Mouse (Mus musculus) limb, embryonic 11.5 days (tissue): ENCODE results near the gene Ypel1. TPM values are rescaled to one million over a fixed set of nuclear protein-coding genes. Genes with fewer than 3 reads are reported as not detected.

Experiments
- ATAC-seq: fragments of 200-750 bp; cut with Nextera tagmentation; 2 replicates; pipeline ENCODE4 v1.8.0; 2017; ENCODE audit warnings: low read depth; ENCODE audit not compliant: insufficient number of reproducible peaks, low FRiP score, low TSS enrichment
- DNase-seq: peaks from one replicate; pipeline ENCODE4 v3.0.0-alpha.2; 2015; ENCODE audit warnings: low spot score
- H3K27ac ChIP-seq: fragments of 300-500 bp; sonication (generic); replicated peaks from 2 replicates; pipeline ENCODE4 v1.5.1; 2014; ENCODE audit warnings: low read depth, mild to moderate bottlenecking, low read length
- H3K27me3 ChIP-seq: fragments of 300-500 bp; sonication (generic); 2 replicates; pipeline ENCODE4 v1.6.1; 2014; ENCODE audit warnings: mild to moderate bottlenecking, low read length, mixed read lengths; ENCODE audit not compliant: control insufficient read depth, insufficient read depth
- H3K36me3 ChIP-seq: fragments of 300-500 bp; sonication (generic); 2 replicates; pipeline ENCODE4 v1.6.1; 2014; ENCODE audit warnings: mild to moderate bottlenecking, low read length, moderate library complexity, mixed read lengths; ENCODE audit not compliant: control insufficient read depth, insufficient read depth
- H3K4me1 ChIP-seq: fragments of 300-500 bp; sonication (generic); 2 replicates; pipeline ENCODE4 v1.6.1; 2014; ENCODE audit warnings: low read length, mixed read lengths; ENCODE audit not compliant: control insufficient read depth, insufficient read depth
- H3K4me2 ChIP-seq: fragments of 300-500 bp; sonication (generic); 2 replicates; pipeline ENCODE4 v1.6.1; 2014; ENCODE audit warnings: low read depth, mild to moderate bottlenecking, moderate library complexity; ENCODE audit not compliant: severe bottlenecking
- H3K4me3 ChIP-seq: fragments of 300-500 bp; sonication (generic); 2 replicates; pipeline ENCODE4 v1.5.1; 2014; ENCODE audit warnings: low read depth, low read length
- H3K9ac ChIP-seq: fragments of 300-500 bp; sonication (generic); 2 replicates; pipeline ENCODE4 v1.6.1; 2014; ENCODE audit warnings: mild to moderate bottlenecking, low read length
- H3K9me3 ChIP-seq: fragments of 300-500 bp; sonication (generic); 2 replicates; pipeline ENCODE4 v1.6.1; 2016; ENCODE audit warnings: low read length; ENCODE audit not compliant: control insufficient read depth
- WGBS: fragments of 180-500 bp; shearing (Covaris S2); extraction: QIAGEN DNeasy Blood & Tissue Kit; methylation state at CpG from one replicate; pipeline ENCODE4 v1.1.7; 2014; 5-methylcytosine and 5-hydroxymethylcytosine counted together
- microRNA counts: library from miRNA; unstranded; fragments of <30 nt; microRNA quantifications from one replicate; lab custom pipeline; 2016
- microRNA-seq: library from miRNA; unstranded; fragments of <30 nt; microRNA quantifications from one replicate; pipeline ENCODE4, GENCODE M21; 2016
- polyA plus RNA-seq: library from polyadenylated mRNA; unstranded; fragments of >200 nt; fragmentation: Nextera tagmentation; extraction: Ambion mirVana; gene quantifications from 2 replicates; pipeline ENCODE4 v1.2.1, GENCODE M21; 2014

Ypel1 gene
- polyA plus RNA-seq, 1 experiment from 2014 or later: 109 TPM

DNA sequence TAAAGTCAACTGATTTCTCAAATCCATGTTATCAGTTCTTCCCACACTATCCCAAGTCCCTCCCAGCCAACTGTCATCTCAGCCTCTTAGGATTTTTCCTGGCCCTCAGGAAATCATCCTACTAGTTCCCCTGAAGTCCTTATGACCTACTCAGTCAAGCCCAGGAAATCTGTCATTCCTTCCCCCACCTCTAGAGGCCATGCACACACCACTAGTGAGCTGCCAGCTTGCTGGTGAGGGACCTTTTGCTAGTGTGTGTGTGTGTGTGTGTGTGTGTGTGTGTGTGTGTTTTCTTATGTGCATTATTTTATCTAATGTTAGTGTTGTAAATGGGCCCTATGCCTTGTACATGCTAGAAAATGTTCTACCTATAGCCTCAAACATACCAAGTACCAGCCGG is 57.8 kb downstream of the Ypel1 start:
- H3K36me3 ChIP-seq: peaks cover 3% of the 10 kb centered on the region
- H3K27ac ChIP-seq: no peak overlapping the region
- no peak for ATAC-seq
- no peak overlapping the region for H3K9ac ChIP-seq
- no peak for DNase-seq
- peaks cover 11% of the 10 kb centered on the region for H3K4me1 ChIP-seq
- no peaks in the 10 kb centered on the region for H3K27me3 ChIP-seq
- H3K4me3 ChIP-seq: no peak overlapping the region
- H3K9me3 ChIP-seq: no peaks in the 10 kb centered on the region
- no peak overlapping the region for H3K4me2 ChIP-seq
- 97% methylated on average over 1 of the region's 1 CpGs for WGBS

DNA sequence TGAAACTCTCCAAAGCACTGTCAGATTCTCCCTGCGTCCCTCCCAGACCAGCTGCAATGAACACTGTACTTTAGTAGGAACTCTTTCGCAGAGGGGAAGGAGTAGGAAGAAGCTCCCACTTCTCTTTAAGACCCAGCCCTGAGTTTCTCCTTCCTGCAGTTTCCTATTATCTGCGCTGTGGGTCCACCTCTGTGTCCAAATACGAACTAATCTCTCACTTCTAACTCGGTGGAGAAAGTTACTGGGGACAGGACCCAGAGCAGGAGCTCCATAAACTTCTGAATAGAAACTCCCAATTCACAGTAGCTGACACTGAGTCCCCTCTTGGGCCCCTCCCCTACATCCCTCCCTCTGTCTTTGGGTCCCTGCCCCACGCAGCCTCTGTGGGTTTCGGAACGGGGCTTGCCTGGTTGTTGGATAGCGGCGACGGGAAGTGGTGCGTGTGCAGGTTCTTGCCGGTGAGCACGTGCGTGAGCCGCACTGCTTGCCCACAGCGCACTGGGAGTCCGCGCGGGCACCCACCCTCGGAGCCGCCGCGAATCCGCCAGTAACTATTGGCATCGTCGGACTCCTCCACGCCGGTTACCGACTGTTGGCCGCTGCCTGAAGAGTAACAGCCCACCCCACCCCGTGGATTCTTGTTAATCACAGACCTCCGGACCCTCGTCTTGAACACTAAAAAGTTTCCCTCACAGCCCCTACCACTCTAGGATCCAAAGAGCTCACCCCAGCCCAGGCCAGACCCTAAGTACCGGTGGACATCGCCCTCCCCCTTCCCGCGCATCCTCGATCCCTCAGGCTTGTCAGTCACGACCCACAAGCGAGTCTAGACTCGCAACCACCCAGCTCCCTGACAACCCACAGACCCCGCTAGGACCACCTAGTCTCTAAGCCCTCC is 61.9 kb downstream of the Ypel1 start:
- no peaks in the 10 kb centered on the region for H3K36me3 ChIP-seq
- H3K9me3 ChIP-seq: no peaks in the 10 kb centered on the region
- peak overlapping the region; percentile 76 for H3K9ac ChIP-seq
- 4% methylated on average over 43 of the region's 43 CpGs for WGBS
- 0 out of 2 replicates have a peak, but pooled peaks cover 8% of the 10 kb centered on the region for H3K4me1 ChIP-seq
- H3K27me3 ChIP-seq: no peaks in the 10 kb centered on the region
- ATAC-seq: peak; percentile 85
- H3K4me2 ChIP-seq: peak overlapping the region; percentile 96
- peak overlapping the region; percentile 67 for H3K4me3 ChIP-seq
- H3K27ac ChIP-seq: peak overlapping the region; percentile 45
- peak; percentile 59 for DNase-seq

DNA sequence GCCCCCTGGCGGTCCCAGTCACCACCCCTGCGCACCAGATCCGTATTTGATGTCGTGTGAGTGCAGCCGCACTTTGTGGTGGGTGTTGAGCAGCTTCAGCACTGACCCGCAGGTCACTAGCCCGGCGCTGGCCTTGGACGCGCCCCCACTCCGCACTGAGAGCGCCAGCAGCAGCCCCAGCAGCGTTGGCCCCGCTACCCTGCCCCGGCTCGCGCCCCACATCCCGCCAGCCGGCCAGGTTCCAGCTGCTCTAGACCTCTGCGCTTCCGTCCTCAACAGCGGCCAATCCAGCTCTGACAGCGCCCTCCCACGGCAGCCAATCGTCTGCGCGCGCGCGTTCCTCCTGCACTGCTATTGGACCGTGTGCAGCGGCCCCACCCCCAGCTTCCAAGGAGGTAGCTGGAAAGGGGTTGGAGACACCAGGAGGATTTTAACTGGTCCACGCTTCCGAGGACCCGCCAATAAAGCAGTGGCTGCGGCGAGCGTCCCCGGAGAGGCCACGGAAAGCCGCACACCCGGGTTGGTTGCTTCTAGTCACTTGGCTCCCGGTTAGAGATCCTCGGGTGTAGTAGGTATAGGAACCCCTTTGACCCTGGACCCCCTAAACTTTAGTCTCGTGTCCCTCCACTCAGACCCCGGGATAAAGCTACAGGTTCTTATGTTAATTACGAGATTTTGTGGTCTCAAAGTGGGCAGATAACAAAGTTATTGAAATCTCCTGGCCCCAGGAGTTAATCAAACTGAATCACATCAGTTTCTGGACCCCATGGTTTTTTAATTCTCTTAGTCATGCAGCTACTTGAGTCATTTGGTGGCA is 62.8 kb downstream of the Ypel1 start, which contains the start of gene Sdf2l1:
Gene Sdf2l1 (minus strand): TSS at position 295 of the 817 bp plus-strand sequence.
- Histone ChIP-seq H3K9ac (peak within 1 kb of the TSS; percentile 76), H3K4me1 (0 out of 2 replicates have a peak, but pooled peaks cover 8% of the 10 kb centered on the region), H3K27ac (peak within 1 kb of the TSS; percentile 45), H3K4me2 (peak within 1 kb of the TSS; percentile 96), H3K4me3 (peak within 1 kb of the TSS; percentile 67), H3K36me3 (no peaks in the 10 kb centered on the region), H3K9me3 (no peaks in the 10 kb centered on the region), H3K27me3 (no peaks in the 10 kb centered on the region)
- under 1% methylated on average over 47 of the region's 47 CpGs for WGBS
- ATAC-seq (peak; percentile 99), DNase-seq (peak; percentile 99)

DNA sequence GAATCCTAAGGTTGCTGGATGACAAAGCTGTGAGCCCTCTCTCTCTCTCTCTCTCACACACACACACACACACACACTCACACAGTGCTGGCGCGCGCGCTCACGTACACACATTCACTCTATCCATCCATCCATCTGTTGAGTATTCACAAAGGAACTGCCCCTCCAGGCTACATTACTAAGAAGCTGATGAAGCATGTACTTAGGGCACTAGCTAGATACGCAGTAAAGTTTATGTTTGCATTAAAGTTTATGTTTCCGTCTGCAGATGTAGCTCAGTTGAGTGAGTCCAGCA is 63.4 kb downstream of the Ypel1 start:
- Histone ChIP-seq H3K4me1 (0 out of 2 replicates have a peak, but pooled peaks cover 8% of the 10 kb centered on the region), H3K36me3 (no peaks in the 10 kb centered on the region), H3K9ac (peak overlapping the region; percentile 49), H3K4me3 (peak overlapping the region; percentile 67), H3K4me2 (peak overlapping the region; percentile 96), H3K9me3 (no peaks in the 10 kb centered on the region), H3K27ac (no peak overlapping the region; the same call in 1 of the 2 replicates), H3K27me3 (no peaks in the 10 kb centered on the region)
- WGBS: 46% methylated on average over 7 of the region's 7 CpGs
- DNase-seq (peak; percentile 42), ATAC-seq (no peak)

MicroRNAs encoded within 50 kb of the gene (microRNA counts, 519-probe panel; counts per million panel counts)
- microRNA mmu-miR-130b (lab: Ali Mortazavi, UCI): 5,883 counts per million, percentile 94 among the panel's probes with 10 or more counts
- microRNA mmu-miR-301b (lab: Ali Mortazavi, UCI): 3,033 counts per million, percentile 35 among the panel's probes with 10 or more counts

Small RNAs within 50 kb of the gene (microRNA-seq; reads per million reads assigned to microRNA genes)
- gene Mir130b (9,767 reads per million, percentile 95 among the genes with 10 or more reads in this experiment), gene Mir301b (157 reads per million, percentile 55 among the genes with 10 or more reads in this experiment)

Other genes with a start within 250 kb of the Ypel1 start
- gene Spag6l, start 240.2 kb upstream of the Ypel1 start, polyA plus RNA-seq: 0.20 TPM in 1 of 2 replicates, not detected in the other
- not detected in 2 replicates for gene Igll1, start 205.7 kb upstream of the Ypel1 start, polyA plus RNA-seq
- gene Top3b, start 199.0 kb upstream of the Ypel1 start, polyA plus RNA-seq: 72.3 and 77.3 TPM in 2 replicates
- gene Vpreb1, start 198.9 kb upstream of the Ypel1 start, polyA plus RNA-seq: 3.8 TPM in 2 replicates
- 26.5 and 31.0 TPM in 2 replicates for gene Ppm1f, start 173.2 kb upstream of the Ypel1 start, polyA plus RNA-seq
- gene Mapk1, start 86.3 kb upstream of the Ypel1 start, polyA plus RNA-seq: 171 and 172 TPM in 2 replicates
- 146 and 150 TPM in 2 replicates for gene Ppil2, start 41.6 kb downstream of the Ypel1 start, polyA plus RNA-seq
- 154 and 174 TPM in 2 replicates for gene 2610318N02Rik, start 55.5 kb downstream of the Ypel1 start, polyA plus RNA-seq
- gene Sdf2l1, start 62.7 kb downstream of the Ypel1 start, polyA plus RNA-seq: 62.6 and 65.8 TPM in 2 replicates
- gene Ydjc, start 74.9 kb downstream of the Ypel1 start, polyA plus RNA-seq: 3.6 and 4.8 TPM in 2 replicates
- 0.40 and 0.58 TPM in 2 replicates for gene Ccdc116, start 77.5 kb downstream of the Ypel1 start, polyA plus RNA-seq
- 430 and 433 TPM in 2 replicates for gene Ube2l3, start 133.0 kb downstream of the Ypel1 start, polyA plus RNA-seq
- 0.37 and 0.44 TPM in 2 replicates for gene Rimbp3, start 138.9 kb downstream of the Ypel1 start, polyA plus RNA-seq
- 9.8 and 10.6 TPM in 2 replicates for gene Hic2, start 163.9 kb downstream of the Ypel1 start, polyA plus RNA-seq
- gene Tmem191c, start 206.4 kb downstream of the Ypel1 start, polyA plus RNA-seq: 4.5 and 7.6 TPM in 2 replicates